Mouse (Mus musculus) cerebellum, adult 2 months (tissue): ENCODE data around the gene Rprd1b.

Source experiments
- CTCF ChIP-seq: fragments of 200-500 bp; IDR thresholded peaks from 2 replicates; pipeline ENCODE4 v1.5.1; 2011; ENCODE audit warnings: low read depth, mild to moderate bottlenecking, control low read depth, low read length, moderate library complexity, borderline replicate concordance; ENCODE audit not compliant: insufficient read depth
- POLR2A ChIP-seq: fragments of 200-500 bp; IDR thresholded peaks from 2 replicates; pipeline ENCODE4 v1.6.1; 2011; ENCODE audit warnings: low read length, control low read depth, borderline replicate concordance; ENCODE audit not compliant: insufficient read depth

DNA sequence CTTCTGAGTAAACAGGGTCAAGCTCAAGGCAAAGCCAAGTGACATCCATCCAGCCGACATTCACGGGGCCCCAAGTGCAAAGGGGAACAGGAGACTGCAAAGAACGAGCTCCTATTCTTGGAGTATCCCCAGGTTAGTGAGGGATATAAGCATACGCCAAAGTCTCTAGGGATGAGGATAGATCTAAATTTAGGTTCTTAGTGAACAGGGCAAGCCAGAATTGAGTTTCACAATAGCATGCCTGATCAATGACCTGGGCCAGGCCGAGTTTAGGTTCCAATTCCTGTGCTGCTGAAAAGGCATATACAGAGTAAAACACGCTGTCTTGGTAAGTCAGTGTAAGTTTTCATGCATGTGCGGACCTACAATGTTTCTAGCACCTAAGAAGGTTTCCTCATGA lies 18.9 kb upstream of the Rprd1b start:
- no peak for TF ChIP-seq POLR2A
- TF ChIP-seq CTCF: no peak
